Mouse (Mus musculus): Measurements from ENCODE around the gene Rangrf. TPM values are rescaled to one million over a fixed set of nuclear protein-coding genes. Genes with fewer than 3 reads are reported as not detected.
"Not testable (repeated sequence)": the region's sequence is repeated elsewhere in the genome, so short reads cannot be mapped to it uniquely, and the experiment has no call there.

Gene Rangrf
- polyA plus RNA-seq, 1 experiment from 2014 or later, result 67.0 TPM

DNA sequence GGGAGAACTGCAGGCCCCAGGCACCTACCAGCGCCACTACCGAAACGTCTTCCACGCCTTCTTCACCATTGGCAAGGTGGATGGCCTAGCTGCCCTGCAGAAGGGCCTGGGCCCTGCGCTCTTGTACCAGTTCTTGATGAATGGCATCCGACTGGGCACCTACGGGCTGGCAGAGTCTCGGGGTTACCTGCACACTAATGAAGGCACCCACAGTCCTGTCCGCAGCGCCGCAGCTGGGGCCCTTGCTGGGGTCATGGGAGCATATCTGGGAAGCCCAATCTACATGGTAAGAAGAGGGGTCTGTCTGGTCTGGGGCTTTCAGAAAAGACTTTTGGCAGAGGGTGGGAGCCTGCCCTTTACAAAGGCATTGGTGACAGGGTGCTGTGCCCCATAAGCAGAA is 6.2 kb downstream of the Rangrf start:
- H3K36me3 ChIP-seq (ENCODE audit: control insufficient read depth, insufficient read depth, low read length), result no peaks in the 10 kb centered on the region
- no peak overlapping the region for H3K4me3 ChIP-seq (ENCODE audit: low read depth, low read length)
- no peak overlapping the region for H3K4me2 ChIP-seq
- H3K9ac ChIP-seq (ENCODE audit: low read depth, low read length), result no peak overlapping the region
- H3K9me3 ChIP-seq (replicated peaks; ENCODE audit: control insufficient read depth, low read length), result no peaks in the 10 kb centered on the region
- 0 out of 2 replicates have a peak, but pooled peaks cover 2% of the 10 kb centered on the region for H3K27me3 ChIP-seq (ENCODE audit: control insufficient read depth, insufficient read depth, low read length)
- 82% methylated on average over 11 of the region's 11 CpGs for WGBS (ENCODE audit: insufficient replicate concordance)
- ATAC-seq (replicated peaks; ENCODE audit: insufficient number of reproducible peaks, low FRiP score, low TSS enrichment), result no peak
- H3K27ac ChIP-seq (ENCODE audit: low read depth, low read length), result no peak overlapping the region
- peaks cover 16% of the 10 kb centered on the region for H3K4me1 ChIP-seq (ENCODE audit: control insufficient read depth, insufficient read depth, low read length)

GRCm38 (mm10) chr11:68967337-68968282 is 7.4 kb downstream of the Rangrf start, which contains the start of gene Slc25a35:
Slc25a35 (plus strand) TSS chr11:68968131.
- under 1% methylated on average over 50 of the region's 50 CpGs for WGBS (ENCODE audit: insufficient replicate concordance)
- Histone ChIP-seq H3K9me3 (replicated peaks; ENCODE audit: control insufficient read depth, low read length) (no peaks in the 10 kb centered on the region), H3K9ac (ENCODE audit: low read depth, low read length) (peak within 1 kb of the TSS; percentile 70), H3K4me1 (ENCODE audit: control insufficient read depth, insufficient read depth, low read length) (peaks cover 11% of the 10 kb centered on the region), H3K4me3 (ENCODE audit: low read depth, low read length) (peak within 1 kb of the TSS; percentile 64), H3K27ac (ENCODE audit: low read depth, low read length) (no peak within 1 kb of the TSS), H3K4me2 (peak within 1 kb of the TSS; percentile 97), H3K27me3 (ENCODE audit: control insufficient read depth, insufficient read depth, low read length) (0 out of 2 replicates have a peak, but pooled peaks cover 2% of the 10 kb centered on the region), H3K36me3 (ENCODE audit: control insufficient read depth, insufficient read depth, low read length) (no peaks in the 10 kb centered on the region)
- ATAC-seq (replicated peaks; ENCODE audit: insufficient number of reproducible peaks, low FRiP score, low TSS enrichment), result peak; percentile 91

- Histone ChIP-seq H3K9ac (ENCODE audit: low read depth, low read length) (no peak overlapping the region), H3K4me3 (ENCODE audit: low read depth, low read length) (no peak overlapping the region), H3K9me3 (replicated peaks; ENCODE audit: control insufficient read depth, low read length) (no peaks in the 10 kb centered on the region), H3K27me3 (ENCODE audit: control insufficient read depth, insufficient read depth, low read length) (0 out of 2 replicates have a peak, but pooled peaks cover 2% of the 10 kb centered on the region), H3K27ac (ENCODE audit: low read depth, low read length) (no peak overlapping the region), H3K36me3 (ENCODE audit: control insufficient read depth, insufficient read depth, low read length) (no peaks in the 10 kb centered on the region), H3K4me2 (no peak overlapping the region), H3K4me1 (ENCODE audit: control insufficient read depth, insufficient read depth, low read length) (peaks cover 6% of the 10 kb centered on the region; the same call in 1 of the 2 replicates)
- 71% methylated on average over 1 of the region's 1 CpGs for WGBS (ENCODE audit: insufficient replicate concordance)
- no peak for ATAC-seq (replicated peaks; ENCODE audit: insufficient number of reproducible peaks, low FRiP score, low TSS enrichment)
Measured at GRCm38 (mm10) chr11:68966554-68966953, 8.4 kb downstream of the Rangrf start.

DNA sequence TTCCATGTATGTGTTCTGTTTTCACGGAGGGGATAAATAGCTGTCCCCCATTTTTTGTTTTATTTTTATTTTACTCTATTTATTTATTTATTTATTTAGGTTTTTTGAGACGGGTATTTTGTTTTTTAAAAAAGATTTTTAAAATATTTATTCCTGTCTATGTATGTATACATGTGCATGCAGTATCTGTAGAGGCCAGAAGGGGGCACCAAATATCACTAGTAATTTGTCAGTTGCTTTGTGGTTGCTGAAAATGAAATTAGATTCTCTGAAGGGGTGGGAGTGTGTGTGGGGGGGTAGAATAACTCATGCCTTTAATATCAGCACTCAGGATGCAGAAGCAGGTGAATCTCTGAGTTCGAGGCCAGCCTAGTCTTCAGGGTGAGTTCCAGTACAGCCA is 9.1 kb downstream of the Rangrf start:
- WGBS (ENCODE audit: insufficient replicate concordance), result 30% methylated on average over 3 of the region's 3 CpGs
- Histone ChIP-seq H3K36me3 (ENCODE audit: control insufficient read depth, insufficient read depth, low read length) (no peaks in the 10 kb centered on the region), H3K9ac (ENCODE audit: low read depth, low read length) (no peak overlapping the region), H3K4me1 (ENCODE audit: control insufficient read depth, insufficient read depth, low read length) (peaks cover 3% of the 10 kb centered on the region; the same call in 1 of the 2 replicates), H3K27me3 (ENCODE audit: control insufficient read depth, insufficient read depth, low read length) (0 out of 2 replicates have a peak, but pooled peaks cover 2% of the 10 kb centered on the region), H3K9me3 (replicated peaks; ENCODE audit: control insufficient read depth, low read length) (no peaks in the 10 kb centered on the region), H3K4me2 (no peak overlapping the region), H3K4me3 (ENCODE audit: low read depth, low read length) (no peak overlapping the region), H3K27ac (ENCODE audit: low read depth, low read length) (no peak overlapping the region)
- no peak for ATAC-seq (replicated peaks; ENCODE audit: insufficient number of reproducible peaks, low FRiP score, low TSS enrichment)

DNA sequence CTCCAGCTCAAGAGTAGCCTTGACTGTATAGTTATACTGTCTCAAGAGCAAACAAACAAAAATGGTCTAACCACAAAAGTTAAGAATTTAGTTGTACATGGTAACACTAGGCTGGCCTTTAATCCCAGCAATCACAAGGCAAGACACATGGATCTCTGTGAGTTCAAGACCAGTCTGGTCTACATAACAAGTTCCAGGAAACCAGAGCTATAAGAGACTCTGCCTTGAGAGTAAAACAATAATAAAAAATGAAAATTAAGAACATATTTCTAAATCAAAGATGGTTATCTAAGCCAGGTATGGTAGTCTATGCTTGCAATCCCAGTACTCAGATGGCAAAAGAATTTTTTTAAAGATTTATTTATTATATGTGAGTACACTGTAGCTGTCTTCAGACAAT is 9.9 kb downstream of the Rangrf start:
- peaks cover 3% of the 10 kb centered on the region; the same call in 1 of the 2 replicates for H3K4me1 ChIP-seq (ENCODE audit: control insufficient read depth, insufficient read depth, low read length)
- H3K27me3 ChIP-seq (ENCODE audit: control insufficient read depth, insufficient read depth, low read length), result 0 out of 2 replicates have a peak, but pooled peaks cover 2% of the 10 kb centered on the region
- no peaks in the 10 kb centered on the region for H3K9me3 ChIP-seq (replicated peaks; ENCODE audit: control insufficient read depth, low read length)
- H3K27ac ChIP-seq (ENCODE audit: low read depth, low read length), result no peak overlapping the region
- H3K4me2 ChIP-seq, result no peak overlapping the region
- H3K36me3 ChIP-seq (ENCODE audit: control insufficient read depth, insufficient read depth, low read length), result no peaks in the 10 kb centered on the region
- H3K4me3 ChIP-seq (ENCODE audit: low read depth, low read length), result no peak overlapping the region
- ATAC-seq (replicated peaks; ENCODE audit: insufficient number of reproducible peaks, low FRiP score, low TSS enrichment), result no peak
- no peak overlapping the region for H3K9ac ChIP-seq (ENCODE audit: low read depth, low read length)

- no peak overlapping the region for H3K4me2 ChIP-seq
- no peak overlapping the region for H3K27ac ChIP-seq (ENCODE audit: low read depth, low read length)
- no peaks in the 10 kb centered on the region for H3K9me3 ChIP-seq (replicated peaks; ENCODE audit: control insufficient read depth, low read length)
- no peaks in the 10 kb centered on the region for H3K36me3 ChIP-seq (ENCODE audit: control insufficient read depth, insufficient read depth, low read length)
- WGBS (ENCODE audit: insufficient replicate concordance), result 67% methylated on average over 2 of the region's 2 CpGs
- H3K9ac ChIP-seq (ENCODE audit: low read depth, low read length), result no peak overlapping the region
- H3K4me1 ChIP-seq (ENCODE audit: control insufficient read depth, insufficient read depth, low read length), result peaks cover 3% of the 10 kb centered on the region; the same call in 1 of the 2 replicates
- no peak for ATAC-seq (replicated peaks; ENCODE audit: insufficient number of reproducible peaks, low FRiP score, low TSS enrichment)
- H3K27me3 ChIP-seq (ENCODE audit: control insufficient read depth, insufficient read depth, low read length), result no peaks in the 10 kb centered on the region
- no peak overlapping the region for H3K4me3 ChIP-seq (ENCODE audit: low read depth, low read length)
Measured at GRCm38 (mm10) chr11:68963405-68963804, 11.6 kb downstream of the Rangrf start.

DNA sequence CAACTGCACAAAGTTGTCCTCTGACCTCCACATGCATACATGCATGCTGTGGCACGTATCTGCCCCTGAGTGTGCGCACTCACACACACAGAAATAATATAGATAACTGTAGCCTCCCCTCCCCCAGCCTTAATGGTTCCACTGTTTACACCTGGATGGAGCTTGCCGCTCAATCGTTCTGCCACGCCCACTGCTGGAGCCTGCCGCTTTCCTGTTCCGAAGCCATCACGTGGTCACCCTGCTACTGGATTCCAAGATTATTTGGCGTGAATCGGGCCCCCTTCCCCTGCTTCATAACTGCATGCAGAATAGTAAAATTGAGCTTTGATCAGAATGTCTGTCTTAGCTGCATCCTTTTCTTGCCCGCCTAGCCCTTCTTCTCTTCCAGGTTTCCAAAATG is 12.8 kb downstream of the Rangrf start:
- H3K4me2 ChIP-seq; H3K4me1 ChIP-seq (ENCODE audit: control insufficient read depth, insufficient read depth, low read length); H3K27me3 ChIP-seq (ENCODE audit: control insufficient read depth, insufficient read depth, low read length); H3K36me3 ChIP-seq (ENCODE audit: control insufficient read depth, insufficient read depth, low read length); ATAC-seq (replicated peaks; ENCODE audit: insufficient number of reproducible peaks, low FRiP score, low TSS enrichment); H3K9me3 ChIP-seq (replicated peaks; ENCODE audit: control insufficient read depth, low read length); H3K9ac ChIP-seq (ENCODE audit: low read depth, low read length); H3K4me3 ChIP-seq (ENCODE audit: low read depth, low read length); H3K27ac ChIP-seq (ENCODE audit: low read depth, low read length): not testable (repeated sequence)
- WGBS (ENCODE audit: insufficient replicate concordance), result 25% methylated on average over 11 of the region's 11 CpGs

GRCm38 (mm10) chr11:68961596-68961995 is 13.4 kb downstream of the Rangrf start:
- 0 out of 2 replicates have a peak, but pooled peaks cover 2% of the 10 kb centered on the region for H3K4me1 ChIP-seq (ENCODE audit: control insufficient read depth, insufficient read depth, low read length)
- H3K4me2 ChIP-seq, result no peak overlapping the region
- H3K27ac ChIP-seq (ENCODE audit: low read depth, low read length), result no peak overlapping the region
- H3K4me3 ChIP-seq (ENCODE audit: low read depth, low read length), result no peak overlapping the region
- no peaks in the 10 kb centered on the region for H3K36me3 ChIP-seq (ENCODE audit: control insufficient read depth, insufficient read depth, low read length)
- H3K27me3 ChIP-seq (ENCODE audit: control insufficient read depth, insufficient read depth, low read length), result 0 out of 2 replicates have a peak, but pooled peaks cover 5% of the 10 kb centered on the region
- no peak for ATAC-seq (replicated peaks; ENCODE audit: insufficient number of reproducible peaks, low FRiP score, low TSS enrichment)
- no peak overlapping the region for H3K9ac ChIP-seq (ENCODE audit: low read depth, low read length)
- 68% methylated on average over 3 of the region's 3 CpGs for WGBS (ENCODE audit: insufficient replicate concordance)
- H3K9me3 ChIP-seq (replicated peaks; ENCODE audit: control insufficient read depth, low read length), result no peaks in the 10 kb centered on the region
